Mouse (Mus musculus): ENCODE results near the gene Gm4305. TPM values are rescaled to one million over a fixed set of nuclear protein-coding genes. Genes with fewer than 3 reads are reported as not detected.
"Not testable (repeated sequence)": the region's sequence is repeated elsewhere in the genome, so short reads cannot be mapped to it uniquely, and the experiment has no call there.

Gene Gm4305
- polyA plus RNA-seq (2016; fragmentation: Nextera tagmentation; extraction: Ambion mirVana), result not detected in 2 replicates

DNA sequence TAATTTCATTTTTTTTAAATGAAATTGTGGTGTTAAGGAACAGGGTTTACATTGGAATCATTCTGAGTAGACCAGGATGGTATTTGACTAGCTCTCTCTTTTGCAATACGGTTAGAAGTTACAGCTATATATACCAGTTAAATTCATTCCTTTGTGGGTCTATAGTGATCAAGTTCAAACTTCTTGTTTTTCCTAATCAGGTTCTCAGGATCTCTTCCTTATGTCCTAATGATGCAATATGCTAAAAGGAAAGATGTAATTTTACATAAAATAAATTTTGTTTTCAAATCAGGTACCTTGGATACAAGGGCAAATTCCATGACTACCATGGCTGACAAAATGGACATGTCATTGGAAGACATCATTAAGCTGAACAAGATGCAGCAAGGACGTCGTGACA lies at the start of gene Gm4305:
Gene Gm4305, plus strand, starts transcription at position 301 of the 400 bp plus-strand sequence.
- WGBS, result no CpG with 5 or more reads among the region's 3 CpGs
- H3K4me1 ChIP-seq; H3K4me2 ChIP-seq; H3K27me3 ChIP-seq; H3K27ac ChIP-seq; H3K4me3 ChIP-seq (replicated peaks); H3K36me3 ChIP-seq (replicated peaks); H3K9me3 ChIP-seq; H3K9ac ChIP-seq; ATAC-seq (ENCODE audit: low FRiP score): not testable (repeated sequence)

DNA sequence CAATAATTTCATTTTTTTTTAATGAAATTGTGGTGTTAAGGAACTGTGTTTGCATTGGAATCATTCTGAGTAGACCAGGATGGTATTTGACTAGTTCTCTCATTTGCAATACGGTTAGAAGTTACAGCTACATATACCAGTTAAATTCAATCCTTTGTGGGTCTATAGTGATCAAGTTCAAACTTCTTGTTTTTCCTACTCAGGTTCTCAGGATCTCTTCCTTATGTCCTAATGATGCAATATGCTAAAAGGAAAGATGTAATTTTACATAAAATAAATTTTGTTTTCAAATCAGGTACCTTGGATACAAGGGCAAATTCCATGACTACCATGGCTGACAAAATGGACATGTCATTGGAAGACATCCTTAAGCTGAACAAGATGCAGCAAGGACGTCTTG lies 15.5 kb upstream of the Gm4305 start, which contains the start of gene Gm4301:
Gene Gm4301, plus strand, starts transcription at position 301 of the 400 bp plus-strand sequence.
- H3K4me1 ChIP-seq; H3K27me3 ChIP-seq; H3K36me3 ChIP-seq (replicated peaks); H3K9me3 ChIP-seq; H3K4me2 ChIP-seq; H3K27ac ChIP-seq; H3K9ac ChIP-seq; ATAC-seq (ENCODE audit: low FRiP score); H3K4me3 ChIP-seq (replicated peaks): not testable (repeated sequence)
- no CpG with 5 or more reads among the region's 2 CpGs for WGBS

DNA sequence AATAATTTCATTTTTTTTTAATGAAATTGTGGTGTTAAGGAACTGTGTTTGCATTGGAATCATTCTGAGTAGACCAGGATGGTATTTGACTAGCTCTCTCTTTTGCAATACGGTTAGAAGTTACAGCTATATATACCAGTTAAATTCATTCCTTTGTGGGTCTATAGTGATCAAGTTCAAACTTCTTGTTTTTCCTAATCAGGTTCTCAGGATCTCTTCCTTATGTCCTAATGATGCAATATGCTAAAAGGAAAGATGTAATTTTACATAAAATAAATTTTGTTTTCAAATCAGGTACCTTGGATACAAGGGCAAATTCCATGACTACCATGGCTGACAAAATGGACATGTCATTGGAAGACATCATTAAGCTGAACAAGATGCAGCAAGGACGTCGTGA lies 10.4 kb upstream of the Gm4305 start, which contains the start of gene Gm4302:
Gene Gm4302, plus strand, starts transcription at position 301 of the 400 bp plus-strand sequence.
- H3K4me3 ChIP-seq (replicated peaks); H3K27ac ChIP-seq; H3K4me1 ChIP-seq; H3K36me3 ChIP-seq (replicated peaks); H3K9me3 ChIP-seq; ATAC-seq (ENCODE audit: low FRiP score); H3K27me3 ChIP-seq; H3K4me2 ChIP-seq; H3K9ac ChIP-seq: not testable (repeated sequence)
- no CpG with 5 or more reads among the region's 3 CpGs for WGBS

DNA sequence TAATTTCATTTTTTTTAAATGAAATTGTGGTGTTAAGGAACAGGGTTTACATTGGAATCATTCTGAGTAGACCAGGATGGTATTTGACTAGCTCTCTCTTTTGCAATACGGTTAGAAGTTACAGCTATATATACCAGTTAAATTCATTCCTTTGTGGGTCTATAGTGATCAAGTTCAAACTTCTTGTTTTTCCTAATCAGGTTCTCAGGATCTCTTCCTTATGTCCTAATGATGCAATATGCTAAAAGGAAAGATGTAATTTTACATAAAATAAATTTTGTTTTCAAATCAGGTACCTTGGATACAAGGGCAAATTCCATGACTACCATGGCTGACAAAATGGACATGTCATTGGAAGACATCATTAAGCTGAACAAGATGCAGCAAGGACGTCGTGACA lies 5.2 kb upstream of the Gm4305 start, which contains the start of gene Gm4303:
Gene Gm4303, plus strand, starts transcription at position 301 of the 400 bp plus-strand sequence.
- not testable (repeated sequence) for ATAC-seq (ENCODE audit: low FRiP score); H3K27ac ChIP-seq; H3K27me3 ChIP-seq; H3K9me3 ChIP-seq; H3K4me1 ChIP-seq; H3K9ac ChIP-seq; H3K4me3 ChIP-seq (replicated peaks); H3K36me3 ChIP-seq (replicated peaks); H3K4me2 ChIP-seq
- no CpG with 5 or more reads among the region's 3 CpGs for WGBS

DNA sequence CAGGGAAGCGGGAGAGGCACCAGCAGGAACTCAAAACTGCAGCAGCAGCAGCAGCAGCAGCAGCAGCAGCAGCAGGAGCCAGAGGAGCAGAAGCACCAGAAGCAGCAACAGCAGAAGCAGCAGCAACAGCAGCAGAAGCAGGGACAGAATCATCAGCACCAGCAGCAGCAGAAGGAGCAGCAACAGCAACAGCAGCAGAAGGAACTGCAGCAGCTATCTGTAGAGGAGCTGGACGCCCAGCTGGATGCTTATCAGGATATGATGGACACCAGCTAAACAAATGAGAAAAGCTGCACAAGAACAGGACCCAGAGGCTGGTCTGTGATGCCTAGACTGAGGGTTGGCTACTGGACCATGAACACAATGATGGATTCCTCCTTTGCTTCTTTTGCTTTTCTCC lies 5.9 kb downstream of the Gm4305 start:
- H3K27me3 ChIP-seq; H3K4me1 ChIP-seq; ATAC-seq (ENCODE audit: low FRiP score); H3K4me2 ChIP-seq; H3K36me3 ChIP-seq (replicated peaks); H3K9ac ChIP-seq; H3K9me3 ChIP-seq; H3K4me3 ChIP-seq (replicated peaks); H3K27ac ChIP-seq: not testable (repeated sequence)
- 78% methylated on average over 2 of the region's 2 CpGs for WGBS

DNA sequence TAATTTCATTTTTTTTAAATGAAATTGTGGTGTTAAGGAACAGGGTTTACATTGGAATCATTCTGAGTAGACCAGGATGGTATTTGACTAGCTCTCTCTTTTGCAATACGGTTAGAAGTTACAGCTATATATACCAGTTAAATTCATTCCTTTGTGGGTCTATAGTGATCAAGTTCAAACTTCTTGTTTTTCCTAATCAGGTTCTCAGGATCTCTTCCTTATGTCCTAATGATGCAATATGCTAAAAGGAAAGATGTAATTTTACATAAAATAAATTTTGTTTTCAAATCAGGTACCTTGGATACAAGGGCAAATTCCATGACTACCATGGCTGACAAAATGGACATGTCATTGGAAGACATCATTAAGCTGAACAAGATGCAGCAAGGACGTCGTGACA lies 10.1 kb downstream of the Gm4305 start, which contains the start of gene Gm4307:
Gene Gm4307, plus strand, starts transcription at position 301 of the 400 bp plus-strand sequence.
- H3K9me3 ChIP-seq; H3K36me3 ChIP-seq (replicated peaks); H3K4me3 ChIP-seq (replicated peaks); H3K4me1 ChIP-seq; H3K9ac ChIP-seq; ATAC-seq (ENCODE audit: low FRiP score); H3K4me2 ChIP-seq; H3K27ac ChIP-seq; H3K27me3 ChIP-seq: not testable (repeated sequence)
- WGBS, result no CpG with 5 or more reads among the region's 3 CpGs

DNA sequence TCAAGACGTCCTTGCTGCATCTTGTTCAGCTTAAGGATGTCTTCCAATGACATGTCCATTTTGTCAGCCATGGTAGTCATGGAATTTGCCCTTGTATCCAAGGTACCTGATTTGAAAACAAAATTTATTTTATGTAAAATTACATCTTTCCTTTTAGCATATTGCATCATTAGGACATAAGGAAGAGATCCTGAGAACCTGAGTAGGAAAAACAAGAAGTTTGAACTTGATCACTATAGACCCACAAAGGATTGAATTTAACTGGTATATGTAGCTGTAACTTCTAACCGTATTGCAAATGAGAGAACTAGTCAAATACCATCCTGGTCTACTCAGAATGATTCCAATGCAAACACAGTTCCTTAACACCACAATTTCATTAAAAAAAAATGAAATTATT lies 31.6 kb downstream of the Gm4305 start, which contains the start of gene Gm4312:
Gene Gm4312, minus strand, starts transcription at position 101 of the 400 bp plus-strand sequence.
- not testable (repeated sequence) for H3K4me2 ChIP-seq; H3K27ac ChIP-seq; H3K27me3 ChIP-seq; ATAC-seq (ENCODE audit: low FRiP score); H3K9ac ChIP-seq; H3K4me1 ChIP-seq; H3K36me3 ChIP-seq (replicated peaks); H3K4me3 ChIP-seq (replicated peaks); H3K9me3 ChIP-seq
- no CpG with 5 or more reads among the region's 2 CpGs for WGBS

Other genes with a start within 250 kb of the Gm4305 start
- not detected in 2 replicates for gene Gm4301, start 15.4 kb upstream of the Gm4305 start, polyA plus RNA-seq (2016; fragmentation: Nextera tagmentation; extraction: Ambion mirVana)
- gene Gm4302, start 10.3 kb upstream of the Gm4305 start, polyA plus RNA-seq (2016; fragmentation: Nextera tagmentation; extraction: Ambion mirVana), result not detected in 2 replicates
- not detected in 2 replicates for gene Gm4303, start 5.1 kb upstream of the Gm4305 start, polyA plus RNA-seq (2016; fragmentation: Nextera tagmentation; extraction: Ambion mirVana)
- not detected in 2 replicates for gene Gm4307, start 10.2 kb downstream of the Gm4305 start, polyA plus RNA-seq (2016; fragmentation: Nextera tagmentation; extraction: Ambion mirVana)
- gene Gm4312, start 31.5 kb downstream of the Gm4305 start, polyA plus RNA-seq (2016; fragmentation: Nextera tagmentation; extraction: Ambion mirVana), result not detected in 2 replicates
- gene Tmtc3, start 136.3 kb downstream of the Gm4305 start, polyA plus RNA-seq (2016; fragmentation: Nextera tagmentation; extraction: Ambion mirVana), result 20.0 and 20.5 TPM in 2 replicates
- 8.5 and 9.3 TPM in 2 replicates for gene Cep290, start 136.5 kb downstream of the Gm4305 start, polyA plus RNA-seq (2016; fragmentation: Nextera tagmentation; extraction: Ambion mirVana)
- gene 4930430F08Rik, start 239.3 kb downstream of the Gm4305 start, polyA plus RNA-seq (2016; fragmentation: Nextera tagmentation; extraction: Ambion mirVana), result 11.4 and 11.9 TPM in 2 replicates
- gene 1700017N19Rik, start 239.4 kb downstream of the Gm4305 start, polyA plus RNA-seq (2016; fragmentation: Nextera tagmentation; extraction: Ambion mirVana), result not detected in 2 replicates

Measured in forebrain, embryonic 12.5 days (tissue).